Mouse (Mus musculus) gastrocnemius, postnatal 25 days (tissue): ENCODE results near the gene Il16. TPM values are rescaled to one million over a fixed set of nuclear protein-coding genes. Genes with fewer than 3 reads are reported as not detected.

Experiments
- DNase-seq: peaks from one replicate; pipeline ENCODE4 v3.0.0; 2022
- total RNA-seq, 2 experiments: library from RNA; stranded (reverse); gene quantifications; 1 replicate in 1 of 2; 2 replicates in 1 of 2; pipeline ENCODE4 v1.2.3; 2021

The Il16 gene
- total RNA-seq, 2 experiments from 2014 or later: 2.4 to 2.5 TPM

DNA sequence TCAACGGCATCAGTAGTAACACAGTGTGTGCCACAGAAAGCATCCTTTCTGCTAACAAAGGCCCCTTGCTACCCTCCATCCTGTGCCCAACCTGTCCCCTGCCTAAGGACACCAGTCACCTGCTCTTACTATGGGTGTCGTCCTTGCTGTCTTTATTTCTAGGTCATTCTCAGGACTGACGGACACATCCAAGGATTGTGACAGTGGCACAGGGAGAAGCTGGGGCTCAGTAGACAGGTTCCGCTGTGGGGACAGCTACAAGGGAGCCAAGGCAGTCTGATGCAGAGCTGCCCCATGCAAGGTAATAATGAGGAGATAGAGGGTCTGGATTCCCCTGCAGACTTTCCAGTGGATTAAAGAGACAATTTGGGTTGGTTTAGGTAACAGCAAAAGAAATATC, 67.0 kb downstream of the Il16 start:
- no peak for DNase-seq

DNA sequence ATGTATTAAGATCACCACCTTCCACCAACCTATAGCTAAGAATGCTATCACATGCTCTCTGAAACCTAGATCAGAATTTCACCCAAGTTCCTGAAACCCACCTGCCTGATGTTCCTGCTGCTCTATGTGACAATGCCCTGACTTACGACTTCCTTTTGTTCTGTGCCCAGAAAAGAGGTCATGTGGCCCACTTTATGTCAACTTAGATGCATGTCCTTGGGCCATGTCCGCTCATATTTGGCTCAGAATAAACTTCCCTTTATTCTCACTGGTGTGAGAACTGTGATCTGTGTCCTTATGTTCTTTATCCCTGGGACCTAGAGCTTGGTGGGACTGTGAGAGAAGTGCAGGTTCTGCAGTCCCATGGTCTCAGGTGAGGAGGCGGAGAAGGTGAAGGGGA, 68.2 kb downstream of the Il16 start:
- DNase-seq: no peak

DNA sequence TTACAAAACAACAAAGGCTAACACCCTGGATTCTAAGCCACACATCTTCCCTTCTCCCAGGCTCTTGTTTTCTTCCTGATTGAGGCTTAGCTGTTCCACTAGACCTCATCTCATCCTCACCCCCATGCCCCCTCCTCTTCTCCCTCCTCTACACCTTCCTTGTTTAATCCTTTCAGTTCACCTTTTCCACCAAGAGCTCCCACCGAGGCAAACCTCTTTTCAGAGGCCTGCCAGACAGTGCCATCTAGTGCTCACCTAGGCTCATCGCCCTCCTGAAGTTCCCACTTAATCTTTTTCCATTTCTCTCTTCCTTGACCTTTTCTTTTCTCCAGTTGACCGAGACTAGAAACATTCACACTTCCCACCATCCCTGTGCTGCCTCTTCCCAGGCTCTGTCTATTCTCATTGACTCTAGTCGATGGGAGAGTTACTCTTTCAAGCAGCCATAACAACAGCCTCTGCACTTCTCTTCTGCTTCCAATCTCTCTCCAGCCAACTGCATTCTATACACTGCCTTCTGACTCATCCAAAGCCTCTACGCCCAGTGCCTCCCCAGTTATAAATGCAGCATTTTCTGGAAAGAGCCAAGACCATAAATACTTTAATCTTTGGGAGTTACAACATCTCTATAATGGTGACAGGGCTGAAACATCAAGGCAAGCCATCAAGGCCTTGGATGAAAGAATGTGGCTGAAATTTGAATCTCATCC, 69.8 kb downstream of the Il16 start:
- no peak for DNase-seq

DNA sequence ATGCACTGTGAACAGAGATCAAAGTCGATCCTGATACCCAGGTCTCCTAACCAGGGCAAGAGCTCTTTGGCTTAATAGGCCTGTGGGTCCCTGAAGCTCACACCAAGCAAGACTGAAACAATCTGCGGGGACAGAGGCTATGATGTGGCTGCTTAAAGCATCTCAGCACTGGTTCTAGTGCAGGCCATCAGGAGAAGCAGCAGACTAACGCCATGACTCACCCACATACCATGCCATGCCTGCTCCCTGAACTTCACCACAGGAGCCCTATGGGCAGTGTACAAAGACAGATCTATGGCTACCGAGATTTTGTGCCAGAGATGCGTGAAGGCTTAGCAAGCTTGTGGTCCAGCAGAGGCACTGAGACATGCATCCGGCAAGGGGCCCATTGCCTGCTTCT, 74.0 kb downstream of the Il16 start:
- no peak for DNase-seq

DNA sequence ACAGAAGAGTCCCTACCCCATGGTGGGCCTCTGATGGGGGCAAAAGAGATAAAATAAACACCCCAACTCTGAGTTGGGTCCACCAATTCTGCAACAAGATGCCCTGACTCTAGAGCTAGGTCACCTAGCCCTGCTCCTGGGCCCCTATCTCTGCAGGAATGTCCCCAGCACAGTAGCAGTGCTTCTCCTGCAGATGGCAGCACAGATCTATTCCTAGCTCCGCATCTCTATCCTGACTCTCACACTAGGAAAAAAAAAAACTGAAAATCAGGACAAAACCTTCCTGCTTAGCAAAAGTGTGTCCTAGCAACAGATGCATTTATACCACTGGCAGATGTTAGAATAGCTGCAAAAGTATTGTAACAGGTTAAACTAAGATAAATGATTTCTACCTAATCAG, 76.8 kb downstream of the Il16 start:
- no peak for DNase-seq

DNA sequence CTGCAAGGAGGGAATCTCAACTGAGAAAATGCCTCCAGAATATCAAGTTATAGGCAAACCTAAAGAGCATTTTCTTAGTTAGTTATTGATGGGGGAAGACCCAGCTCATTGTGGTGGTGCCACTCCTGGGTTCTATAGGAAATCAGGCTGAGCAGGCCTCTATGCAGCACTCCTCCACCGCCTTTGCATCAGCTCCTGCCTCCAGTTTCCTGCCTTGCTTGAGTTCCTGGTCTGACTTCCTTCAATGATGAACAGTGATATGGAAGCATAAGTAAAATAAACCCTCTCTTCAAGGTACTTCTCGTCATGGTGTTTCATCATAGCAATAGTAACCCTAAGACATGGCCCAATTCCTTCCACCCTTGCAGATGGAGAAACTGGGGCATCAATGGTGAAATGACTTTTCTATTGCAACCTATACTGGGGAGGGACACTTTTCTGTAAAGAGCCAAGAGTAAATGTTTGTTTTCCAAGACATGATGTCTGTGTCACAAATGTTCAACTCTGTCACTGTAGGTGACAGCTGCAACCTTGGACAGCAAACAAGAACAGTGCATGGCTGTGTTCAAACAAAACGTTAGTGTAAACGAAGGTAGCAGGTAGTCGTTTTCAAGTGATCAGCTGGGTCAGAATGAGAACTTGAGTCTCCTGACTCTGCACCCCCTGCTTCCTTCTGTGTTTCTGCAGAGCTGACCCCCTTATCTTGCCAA, 77.4 kb downstream of the Il16 start:
- no peak for DNase-seq

DNA sequence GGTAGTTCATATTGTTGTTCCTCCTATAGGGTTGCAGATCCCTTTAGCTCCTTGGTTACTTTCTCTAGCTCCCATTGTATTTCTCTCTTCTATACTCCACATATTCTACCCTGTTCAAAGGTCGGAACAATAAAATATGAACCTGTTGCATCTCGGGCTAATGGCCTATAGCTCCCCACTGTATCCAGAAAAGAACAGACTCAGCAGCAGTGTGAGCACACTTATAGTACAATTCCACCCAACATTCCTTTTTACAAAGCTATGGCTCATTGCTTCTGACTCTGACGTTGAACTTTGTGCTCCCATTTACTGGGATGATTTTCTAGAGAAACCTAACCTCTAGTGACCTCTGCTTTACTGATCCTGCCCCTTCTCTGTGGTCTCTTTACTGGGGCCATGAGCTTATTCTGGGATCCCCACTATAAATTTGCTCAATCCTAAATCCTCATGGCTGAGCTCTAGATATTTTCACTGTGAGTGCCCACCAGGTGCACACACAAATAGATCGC, 79.4 kb downstream of the Il16 start:
- no peak for DNase-seq

DNA sequence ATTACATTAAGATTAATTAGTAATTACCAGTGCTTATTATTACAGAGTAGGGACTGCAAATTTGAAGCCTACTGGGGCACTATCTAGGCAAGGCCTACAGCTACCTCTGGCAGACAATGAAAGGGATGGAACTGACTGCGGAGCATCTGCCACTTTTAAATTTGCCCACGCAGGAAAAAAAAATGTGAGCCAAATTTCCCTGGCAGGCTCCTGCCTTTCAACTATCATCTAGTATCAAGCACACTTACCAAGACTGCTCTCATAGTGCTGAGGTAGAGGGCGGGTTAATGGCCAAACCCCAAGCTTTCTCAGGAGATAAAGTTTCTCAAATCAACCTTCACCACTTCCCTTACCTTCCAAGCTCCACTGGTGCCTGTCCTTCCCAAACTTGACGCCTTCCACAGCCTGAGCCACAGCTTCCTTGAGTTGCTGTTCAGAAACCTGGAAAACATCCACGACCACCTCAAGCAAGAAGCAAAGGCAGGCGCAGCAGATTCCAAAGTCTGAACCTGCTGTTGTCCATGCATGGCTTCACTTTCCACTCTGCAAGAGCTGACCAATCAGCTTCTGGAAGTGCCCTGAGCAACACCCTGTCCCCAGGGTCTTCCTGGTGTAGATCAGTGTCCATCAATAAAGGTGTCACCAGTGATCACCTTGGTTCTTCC, 82.7 kb downstream of the Il16 start:
- no peak for DNase-seq

DNA sequence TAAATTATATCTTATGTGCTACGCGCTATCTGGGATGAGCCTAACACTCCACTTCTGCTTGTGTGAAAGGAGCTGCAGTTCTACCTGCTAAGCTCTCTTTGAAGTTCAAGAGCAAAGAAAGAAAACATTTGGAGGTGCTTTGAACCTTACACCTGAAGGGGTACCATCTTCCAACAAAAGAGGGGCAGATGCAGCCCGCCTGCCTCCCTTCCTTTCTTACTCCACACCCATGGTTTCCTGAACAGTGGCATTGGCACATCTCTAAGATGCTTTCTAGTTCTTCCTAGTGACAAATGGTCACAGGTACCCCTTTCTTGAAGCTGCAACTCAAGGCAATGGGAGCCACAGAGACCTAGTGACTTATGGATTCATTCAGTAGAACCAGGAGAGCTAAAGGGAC, 83.8 kb downstream of the Il16 start:
- DNase-seq: no peak

DNA sequence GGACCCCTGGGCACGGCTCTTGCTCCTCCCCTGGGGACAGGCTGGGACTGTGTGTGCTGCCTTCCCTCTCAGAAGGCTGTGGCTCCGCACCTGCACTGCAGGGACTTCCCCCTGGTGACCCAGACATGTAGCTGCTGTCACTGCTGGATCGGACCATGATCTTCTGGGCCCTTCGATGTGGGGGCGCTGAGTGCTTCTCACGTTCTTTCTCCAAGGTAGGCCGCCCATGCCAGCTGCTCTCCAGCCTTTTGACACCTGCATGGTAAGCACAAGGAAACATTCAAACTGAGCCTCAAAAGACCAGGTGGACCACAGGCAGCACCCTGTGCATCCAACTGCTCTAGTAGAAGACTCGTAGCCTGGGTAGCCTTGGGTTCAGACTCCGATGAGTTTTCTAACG, 84.5 kb downstream of the Il16 start:
- no peak for DNase-seq

DNA sequence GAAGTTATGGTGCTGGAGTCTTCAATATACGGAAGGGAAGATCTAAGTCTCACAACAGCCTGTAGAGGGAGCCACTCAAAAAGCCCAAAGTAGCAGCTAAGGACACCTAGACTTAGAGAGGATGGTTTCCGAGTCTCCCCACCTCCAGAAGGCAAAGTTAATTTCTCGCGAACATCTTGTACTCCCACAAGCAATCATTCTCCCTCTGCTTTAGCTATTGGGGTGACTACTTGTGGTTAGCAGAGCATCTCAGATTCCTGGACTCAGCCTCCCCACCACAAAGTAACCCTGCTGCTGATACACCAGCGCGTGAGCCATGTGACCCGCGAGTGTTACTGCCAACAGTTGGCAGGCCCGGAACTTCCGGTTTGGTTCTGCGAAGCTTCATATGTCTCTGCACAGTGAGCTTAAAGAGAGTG, 85.2 kb downstream of the Il16 start:
- no peak for DNase-seq

DNA sequence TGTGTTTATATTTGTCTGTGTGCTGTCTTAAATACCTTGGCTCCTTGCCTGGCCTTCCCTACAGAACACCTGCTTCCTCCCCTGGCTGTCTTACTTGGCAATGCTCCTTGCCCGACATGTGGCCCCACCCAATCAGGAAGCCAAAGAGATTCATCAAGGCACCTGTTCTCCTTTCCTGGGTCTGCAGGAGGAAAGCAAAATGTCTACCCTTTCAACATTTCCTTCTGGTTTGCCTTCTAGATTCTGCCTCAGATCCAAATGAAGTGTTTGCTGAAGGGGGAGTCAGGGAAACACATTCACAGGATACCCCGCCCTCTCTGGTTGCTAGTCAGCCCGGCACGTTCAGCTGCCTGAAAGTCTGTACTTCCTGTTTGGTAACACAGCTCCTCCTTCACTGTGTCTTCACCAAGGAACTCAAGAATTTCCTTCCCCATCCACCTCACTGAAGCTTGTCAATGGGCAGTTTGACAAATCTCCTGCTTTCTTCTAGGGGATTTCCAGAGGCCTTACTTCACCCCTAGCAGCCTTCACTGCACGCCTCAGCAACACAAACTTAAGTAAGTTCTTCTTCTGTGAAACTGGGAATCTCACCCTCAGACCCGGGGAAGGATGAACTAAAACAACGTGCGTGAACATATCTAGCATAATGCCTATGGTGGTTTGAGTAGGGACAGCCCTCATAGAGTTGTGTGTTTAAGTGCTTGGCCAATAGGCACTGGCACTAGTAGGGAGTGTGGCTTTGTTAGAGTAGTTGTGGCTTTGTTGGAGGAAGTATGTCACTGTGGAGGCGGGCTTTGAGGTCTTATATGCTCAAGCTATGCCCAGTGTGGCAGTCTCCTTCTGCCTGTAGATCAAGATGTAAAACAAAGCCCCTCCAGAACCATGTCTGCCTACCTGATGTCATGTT, 86.1 kb downstream of the Il16 start:
- peak; percentile 43 for DNase-seq

DNA sequence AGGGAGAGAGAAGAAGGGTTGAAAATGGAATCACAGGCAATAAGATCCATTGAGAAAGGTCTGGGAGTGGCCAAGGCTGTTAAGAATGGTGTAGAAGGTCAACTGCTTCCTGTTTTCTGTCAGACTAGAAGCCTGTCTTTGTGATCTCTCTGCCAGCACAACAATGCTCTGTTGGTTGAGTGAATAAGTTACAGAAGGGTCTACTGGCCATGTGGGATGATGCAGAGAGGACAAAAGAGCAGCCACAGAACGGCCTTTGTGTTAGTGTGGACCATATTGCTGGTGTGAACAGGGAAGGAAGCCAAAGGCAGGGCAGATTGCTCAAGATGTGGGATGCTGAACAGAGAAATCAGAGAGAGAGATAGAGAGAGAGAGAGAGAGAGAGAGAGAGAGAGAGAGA, 86.8 kb downstream of the Il16 start:
- DNase-seq: no peak

DNA sequence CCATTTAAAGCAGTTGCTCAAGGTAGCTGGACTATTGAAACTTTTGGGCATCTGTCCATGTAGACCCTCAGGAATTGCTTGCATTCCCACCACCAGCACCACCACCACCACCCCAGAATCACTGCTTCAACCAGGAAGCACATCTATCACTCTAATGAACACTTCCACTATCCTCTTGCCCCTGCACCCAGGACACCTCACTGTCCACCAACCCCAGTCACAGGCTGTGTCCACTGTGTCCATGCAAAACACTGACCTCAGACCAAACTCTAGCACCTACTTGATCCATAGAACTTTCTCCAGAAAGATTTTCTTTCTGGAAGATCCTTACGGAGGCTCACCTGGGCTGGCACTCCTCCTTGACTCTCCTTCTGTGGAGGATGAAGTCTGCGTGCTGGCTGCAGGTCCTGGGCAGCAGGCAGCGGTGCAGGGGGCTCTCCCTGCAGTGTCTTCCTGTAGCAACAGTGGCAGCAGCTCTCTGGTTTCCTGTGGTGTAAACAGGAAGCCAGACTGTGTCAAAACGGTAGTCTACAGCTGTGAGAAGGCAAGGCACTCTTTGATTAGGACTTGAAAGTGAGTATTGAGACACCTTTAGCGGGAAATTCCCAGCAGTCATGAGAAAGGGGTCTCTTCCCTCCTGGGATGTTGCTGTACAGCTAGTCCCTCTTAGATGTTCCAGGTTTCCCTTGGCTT, 90.4 kb downstream of the Il16 start:
- DNase-seq: peak; percentile 48

DNA sequence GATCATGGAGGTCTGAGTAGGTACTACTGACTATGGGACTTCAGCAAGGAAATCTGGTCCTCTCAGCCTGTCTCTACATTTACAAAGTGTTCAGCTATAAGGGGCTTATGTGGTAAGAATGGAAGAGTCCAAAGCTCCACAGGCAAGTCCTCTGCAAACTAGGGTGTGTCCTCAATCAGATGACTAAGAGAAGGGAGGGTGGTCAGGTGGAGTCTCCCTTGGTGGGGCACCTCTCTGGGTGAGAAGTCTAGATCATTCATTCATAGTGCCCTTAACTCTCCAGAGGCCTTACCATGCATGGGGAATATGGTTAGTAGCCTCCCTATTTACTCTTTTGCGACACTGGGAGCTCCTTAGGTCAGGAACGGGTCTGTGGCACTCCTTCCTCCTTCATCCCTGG, 91.3 kb downstream of the Il16 start:
- no peak for DNase-seq

DNA sequence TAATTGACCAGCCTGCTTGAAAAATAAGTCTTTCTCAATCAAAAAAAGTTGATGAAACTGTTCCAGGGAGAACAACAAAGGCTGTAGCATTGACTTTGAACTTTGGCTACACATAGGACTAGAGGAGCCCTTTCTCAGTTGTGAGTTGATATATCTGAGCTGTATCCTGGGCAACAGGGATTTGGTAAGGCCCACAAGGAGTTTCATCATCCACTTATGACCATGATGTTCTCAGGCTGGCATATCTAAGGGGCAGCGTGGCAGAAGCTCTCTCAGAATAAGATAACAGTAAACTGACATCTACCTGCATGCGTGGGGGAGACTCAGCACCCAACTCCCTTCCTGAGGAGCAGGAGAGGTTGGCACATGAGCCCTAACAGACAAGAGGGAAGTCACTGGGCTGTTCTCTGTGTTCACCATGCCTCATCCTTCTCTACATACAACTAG, 91.9 kb downstream of the Il16 start:
- no peak for DNase-seq

DNA sequence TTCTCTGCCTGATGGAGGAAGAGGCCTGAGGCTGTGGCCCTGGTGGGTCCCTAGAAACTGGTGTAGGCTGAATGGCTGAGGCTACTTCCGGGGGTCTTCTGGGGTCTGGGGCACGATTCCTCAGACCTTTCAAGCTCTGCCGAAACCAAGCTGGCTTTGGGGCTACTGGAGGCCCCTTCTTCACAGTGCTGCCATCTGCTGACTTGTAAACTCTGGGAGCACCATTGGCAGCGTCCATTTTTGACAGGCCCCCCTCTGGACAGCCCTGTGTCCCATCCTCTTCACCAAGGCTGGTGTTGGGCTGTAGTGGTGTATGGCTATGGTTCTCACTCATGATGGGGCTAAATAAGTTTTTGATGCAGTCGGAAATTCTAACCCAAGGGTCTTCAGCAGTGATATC, 93.0 kb downstream of the Il16 start:
- no peak for DNase-seq

DNA sequence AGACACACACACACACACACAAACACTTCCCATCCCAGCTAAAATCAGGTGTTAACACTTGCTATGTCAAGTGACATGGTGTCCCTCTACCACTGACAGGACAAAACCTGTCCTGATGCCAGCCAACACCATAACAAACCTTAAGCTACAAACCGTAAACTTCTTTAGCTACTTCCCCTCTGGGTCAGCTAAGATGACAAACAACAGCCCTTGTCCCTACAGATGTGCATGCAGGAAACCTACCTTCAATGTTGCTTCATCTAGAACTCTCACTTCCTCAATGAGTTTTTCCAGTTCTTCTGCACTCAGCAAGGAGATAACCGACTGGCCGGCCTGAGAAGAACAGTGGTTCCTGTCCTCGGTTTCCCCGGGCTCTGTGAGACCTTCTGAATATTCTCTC, 94.9 kb downstream of the Il16 start:
- no peak for DNase-seq

DNA sequence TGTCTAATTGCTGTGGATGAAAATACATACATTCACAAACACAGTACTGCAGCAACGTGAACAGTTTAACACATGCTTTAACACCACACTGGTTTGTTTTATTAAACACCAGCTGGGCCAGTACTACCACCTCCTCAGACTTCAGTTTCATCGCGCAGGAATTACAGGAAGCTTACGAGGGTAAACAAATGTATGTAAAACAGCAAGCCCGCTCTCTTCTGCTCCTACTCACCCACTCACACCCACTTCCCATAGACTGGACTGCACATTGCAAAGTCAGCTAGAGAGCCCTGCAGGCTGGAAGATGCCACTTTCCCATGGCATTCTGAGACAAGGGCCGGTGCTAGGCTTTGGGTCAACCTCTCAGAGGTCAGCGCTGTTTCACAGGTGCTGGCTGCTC, 96.7 kb downstream of the Il16 start:
- no peak for DNase-seq

DNA sequence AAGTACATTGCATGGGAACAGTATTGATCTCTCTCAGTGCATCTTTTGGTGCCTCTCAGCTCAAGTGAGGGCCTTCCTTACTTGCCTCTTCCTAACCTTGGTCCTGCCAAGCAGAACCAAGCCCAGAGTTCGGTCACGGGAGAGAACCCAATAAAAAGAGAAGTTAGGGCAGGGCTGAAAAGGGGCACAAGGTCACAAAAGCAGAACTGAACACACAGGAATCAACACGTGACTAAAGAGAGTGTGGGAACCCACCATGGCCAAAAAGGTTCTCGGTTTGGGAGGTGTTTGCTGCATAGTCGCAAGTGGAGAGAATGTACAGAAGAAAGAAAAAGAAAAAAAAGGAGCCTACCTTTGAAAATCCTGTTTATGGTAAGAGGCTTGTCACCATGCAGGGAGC, 100.0 kb downstream of the Il16 start:
- DNase-seq: no peak

DNA sequence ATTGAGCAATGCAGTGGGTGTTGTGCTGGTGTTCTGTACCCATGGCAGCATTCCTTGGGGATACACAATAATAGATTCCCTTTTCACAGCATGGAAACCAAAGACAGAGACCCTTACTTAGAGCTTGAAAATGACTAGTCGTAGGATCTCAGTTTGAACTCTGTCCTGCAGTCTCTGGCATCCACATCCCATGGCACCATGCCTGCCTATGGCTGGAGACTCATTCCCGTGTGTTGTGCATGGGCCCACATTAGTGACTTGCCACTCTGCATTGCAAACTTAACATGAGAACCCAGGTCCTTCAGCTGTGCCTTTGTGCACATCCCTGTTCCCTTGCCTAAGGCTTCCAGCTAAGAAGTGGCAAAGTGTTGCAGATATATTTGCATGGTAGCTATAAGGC, 100.8 kb downstream of the Il16 start:
- no peak for DNase-seq

DNA sequence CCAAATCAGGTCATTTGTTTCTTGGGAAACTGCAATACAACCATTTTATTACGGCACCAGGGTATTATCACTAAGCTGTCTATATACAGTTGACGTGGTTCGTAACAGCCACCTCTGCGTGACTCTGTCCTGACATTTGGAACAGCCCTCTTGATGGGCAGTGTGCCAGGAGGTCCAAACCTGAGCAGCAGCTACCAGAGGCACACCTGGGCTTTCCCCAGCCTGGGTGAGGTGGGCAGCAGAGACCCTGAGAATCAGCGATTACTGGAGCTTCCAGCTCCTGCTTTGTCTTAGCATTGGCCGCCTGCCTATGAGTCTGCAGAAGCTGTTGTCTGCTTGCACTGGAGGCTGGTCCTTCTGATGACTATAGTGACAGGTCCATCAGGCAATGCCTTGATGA, 101.9 kb downstream of the Il16 start:
- DNase-seq: no peak
